Mouse (Mus musculus): ENCODE data around the gene St13. TPM values are rescaled to one million over a fixed set of nuclear protein-coding genes. Genes with fewer than 3 reads are reported as not detected.

The St13 gene
- polyA plus RNA-seq, 1 experiment: 228 TPM

- Histone ChIP-seq H3K79me2 (ENCODE audit: control insufficient read depth, insufficient read depth) (no peaks in the 10 kb centered on the region), H3K36me3 (ENCODE audit: control insufficient read depth, insufficient read depth) (peaks cover 36% of the 10 kb centered on the region), H3ac (ENCODE audit: control insufficient read depth, insufficient read length) (no peak overlapping the region), H3K4me2 (ENCODE audit: low read depth) (no peak overlapping the region), H3K4me3 (no peak overlapping the region), H3K27me3 (ENCODE audit: control insufficient read depth, insufficient read depth, insufficient read length) (no peaks in the 10 kb centered on the region)
- TF ChIP-seq TCF12 (IDR thresholded peaks at IDR 0.05; ENCODE audit: insufficient read depth, poor library complexity, severe bottlenecking) (no peak), SRF (IDR thresholded peaks at IDR 0.05; ENCODE audit: control insufficient read depth, insufficient read length, low read depth) (no peak), POLR2AphosphoS2 (IDR thresholded peaks at IDR 0.05; ENCODE audit: insufficient read length, low read depth) (no peak), TCF3 (IDR thresholded peaks at IDR 0.05; ENCODE audit: insufficient read length, low read depth) (no peak), CEBPB (IDR thresholded peaks at IDR 0.05; ENCODE audit: insufficient read depth, poor library complexity, severe bottlenecking) (no peak), USF1 (IDR thresholded peaks at IDR 0.05; ENCODE audit: low read depth) (no peak), E2F4 (IDR thresholded peaks at IDR 0.05; ENCODE audit: insufficient read depth) (no peak), REST (IDR thresholded peaks at IDR 0.05; ENCODE audit: insufficient read depth, insufficient read length) (no peak), MAX (IDR thresholded peaks at IDR 0.05; ENCODE audit: low read depth) (no peak), MYOD1 (IDR thresholded peaks at IDR 0.05; ENCODE audit: control insufficient read depth in 1 of 3, insufficient read length in 2 of 3, low read depth in 2 of 3) (no peak), MYOG (IDR thresholded peaks at IDR 0.05; ENCODE audit: control insufficient read depth in 1 of 3, insufficient read depth in 1 of 3, insufficient read length in 2 of 3, low read depth in 2 of 3) (no peak), POLR2A (IDR thresholded peaks at IDR 0.05; ENCODE audit: insufficient read length, low read depth) (no peak)
Measured at GRCm38 (mm10) chr15:81427947-81428346, 28.1 kb upstream of the St13 start.

GRCm38 (mm10) chr15:81425311-81425710 lies 25.4 kb upstream of the St13 start:
- no peaks in the 10 kb centered on the region for H3K27me3 ChIP-seq (ENCODE audit: control insufficient read depth, insufficient read depth, insufficient read length)
- no peak overlapping the region for H3K4me3 ChIP-seq
- TF ChIP-seq MYOG (IDR thresholded peaks at IDR 0.05; ENCODE audit: control insufficient read depth in 1 of 3, insufficient read depth in 1 of 3, insufficient read length in 2 of 3, low read depth in 2 of 3) (no peak), POLR2A (IDR thresholded peaks at IDR 0.05; ENCODE audit: insufficient read length, low read depth) (no peak), POLR2AphosphoS2 (IDR thresholded peaks at IDR 0.05; ENCODE audit: insufficient read length, low read depth) (no peak), E2F4 (IDR thresholded peaks at IDR 0.05; ENCODE audit: insufficient read depth) (no peak), TCF12 (IDR thresholded peaks at IDR 0.05; ENCODE audit: insufficient read depth, poor library complexity, severe bottlenecking) (no peak), REST (IDR thresholded peaks at IDR 0.05; ENCODE audit: insufficient read depth, insufficient read length) (no peak), MAX (IDR thresholded peaks at IDR 0.05; ENCODE audit: low read depth) (no peak), USF1 (IDR thresholded peaks at IDR 0.05; ENCODE audit: low read depth) (no peak), CEBPB (IDR thresholded peaks at IDR 0.05; ENCODE audit: insufficient read depth, poor library complexity, severe bottlenecking) (no peak), TCF3 (IDR thresholded peaks at IDR 0.05; ENCODE audit: insufficient read length, low read depth) (no peak), MYOD1 (IDR thresholded peaks at IDR 0.05; ENCODE audit: control insufficient read depth in 1 of 3, insufficient read length in 2 of 3, low read depth in 2 of 3) (no peak), SRF (IDR thresholded peaks at IDR 0.05; ENCODE audit: control insufficient read depth, insufficient read length, low read depth) (no peak)
- no peak overlapping the region for H3K4me2 ChIP-seq (ENCODE audit: low read depth)
- no peak overlapping the region for H3ac ChIP-seq (ENCODE audit: control insufficient read depth, insufficient read length)
- H3K36me3 ChIP-seq (ENCODE audit: control insufficient read depth, insufficient read depth): peaks cover 15% of the 10 kb centered on the region
- H3K79me2 ChIP-seq (ENCODE audit: control insufficient read depth, insufficient read depth): no peaks in the 10 kb centered on the region

DNA sequence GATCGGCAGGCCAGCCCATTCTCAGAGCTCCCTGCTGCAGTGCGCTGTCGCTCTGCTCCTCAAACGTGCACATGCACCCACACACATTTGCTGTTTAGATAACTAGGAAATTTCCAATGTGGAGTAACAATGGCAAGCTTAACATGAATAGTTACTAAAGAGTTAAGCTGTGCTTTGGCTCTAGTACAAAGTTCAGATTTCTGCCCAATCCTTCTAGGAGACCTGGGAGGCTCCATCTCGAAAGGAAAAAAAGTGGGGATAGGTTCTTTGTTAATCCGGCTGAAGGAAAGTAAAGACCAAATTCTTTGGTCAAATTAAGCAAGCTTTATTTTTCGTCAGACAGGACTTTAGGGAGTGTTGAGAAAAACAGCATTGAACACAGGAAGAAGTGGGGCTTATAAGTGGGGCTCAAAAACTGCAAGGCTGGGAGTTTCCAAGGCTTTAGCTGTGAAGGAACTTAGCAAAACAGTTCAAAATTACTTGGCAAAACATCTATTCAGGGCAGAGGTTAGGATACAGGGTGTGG lies 22.3 kb upstream of the St13 start:
- no peak overlapping the region for H3K4me3 ChIP-seq
- H3K4me2 ChIP-seq (ENCODE audit: low read depth): no peak overlapping the region
- H3K36me3 ChIP-seq (ENCODE audit: control insufficient read depth, insufficient read depth): peaks cover 12% of the 10 kb centered on the region
- H3ac ChIP-seq (ENCODE audit: control insufficient read depth, insufficient read length): no peak overlapping the region
- TF ChIP-seq REST (IDR thresholded peaks at IDR 0.05; ENCODE audit: insufficient read depth, insufficient read length): no peak
- no peak for TF ChIP-seq CEBPB (IDR thresholded peaks at IDR 0.05; ENCODE audit: insufficient read depth, poor library complexity, severe bottlenecking)
- TF ChIP-seq USF1 (IDR thresholded peaks at IDR 0.05; ENCODE audit: low read depth): no peak
- TF ChIP-seq MAX (IDR thresholded peaks at IDR 0.05; ENCODE audit: low read depth): no peak
- no peak for TF ChIP-seq SRF (IDR thresholded peaks at IDR 0.05; ENCODE audit: control insufficient read depth, insufficient read length, low read depth)
- TF ChIP-seq POLR2AphosphoS2 (IDR thresholded peaks at IDR 0.05; ENCODE audit: insufficient read length, low read depth): no peak
- no peak for TF ChIP-seq MYOG (IDR thresholded peaks at IDR 0.05; ENCODE audit: control insufficient read depth in 1 of 3, insufficient read depth in 1 of 3, insufficient read length in 2 of 3, low read depth in 2 of 3)
- TF ChIP-seq E2F4 (IDR thresholded peaks at IDR 0.05; ENCODE audit: insufficient read depth): no peak
- no peak for TF ChIP-seq MYOD1 (IDR thresholded peaks at IDR 0.05; ENCODE audit: control insufficient read depth in 1 of 3, insufficient read length in 2 of 3, low read depth in 2 of 3)
- TF ChIP-seq TCF3 (IDR thresholded peaks at IDR 0.05; ENCODE audit: insufficient read length, low read depth): no peak
- TF ChIP-seq TCF12 (IDR thresholded peaks at IDR 0.05; ENCODE audit: insufficient read depth, poor library complexity, severe bottlenecking): no peak
- TF ChIP-seq POLR2A (IDR thresholded peaks at IDR 0.05; ENCODE audit: insufficient read length, low read depth): no peak
- H3K27me3 ChIP-seq (ENCODE audit: control insufficient read depth, insufficient read depth, insufficient read length): no peaks in the 10 kb centered on the region
- H3K79me2 ChIP-seq (ENCODE audit: control insufficient read depth, insufficient read depth): no peaks in the 10 kb centered on the region

DNA sequence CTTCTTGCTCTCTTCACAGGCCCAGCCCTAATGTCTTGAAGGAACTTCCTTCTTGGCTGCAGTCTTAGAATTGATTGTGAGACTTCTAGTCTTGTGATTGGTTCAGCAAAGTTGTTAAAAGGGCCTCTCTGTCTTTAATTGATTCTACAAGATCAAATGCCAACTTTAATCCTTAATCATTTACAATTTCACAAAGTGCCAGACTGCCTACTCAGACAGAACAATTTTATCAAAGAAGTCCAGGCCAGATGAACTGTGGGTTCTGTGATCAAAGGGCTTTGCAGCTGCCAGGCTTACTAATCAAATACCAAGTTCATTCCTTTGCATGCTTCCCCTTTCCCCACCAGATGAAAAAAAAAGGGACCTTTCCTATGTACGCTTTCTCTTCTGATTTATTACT lies 21.6 kb upstream of the St13 start:
- Histone ChIP-seq H3K4me2 (ENCODE audit: low read depth) (no peak overlapping the region), H3K36me3 (ENCODE audit: control insufficient read depth, insufficient read depth) (peaks cover 8% of the 10 kb centered on the region), H3K4me3 (no peak overlapping the region), H3K79me2 (ENCODE audit: control insufficient read depth, insufficient read depth) (no peaks in the 10 kb centered on the region), H3ac (ENCODE audit: control insufficient read depth, insufficient read length) (no peak overlapping the region), H3K27me3 (ENCODE audit: control insufficient read depth, insufficient read depth, insufficient read length) (no peaks in the 10 kb centered on the region)
- TF ChIP-seq MYOG (IDR thresholded peaks at IDR 0.05; ENCODE audit: control insufficient read depth in 1 of 3, insufficient read depth in 1 of 3, insufficient read length in 2 of 3, low read depth in 2 of 3) (no peak), REST (IDR thresholded peaks at IDR 0.05; ENCODE audit: insufficient read depth, insufficient read length) (no peak), MYOD1 (IDR thresholded peaks at IDR 0.05; ENCODE audit: control insufficient read depth in 1 of 3, insufficient read length in 2 of 3, low read depth in 2 of 3) (no peak), SRF (IDR thresholded peaks at IDR 0.05; ENCODE audit: control insufficient read depth, insufficient read length, low read depth) (no peak), POLR2AphosphoS2 (IDR thresholded peaks at IDR 0.05; ENCODE audit: insufficient read length, low read depth) (no peak), USF1 (IDR thresholded peaks at IDR 0.05; ENCODE audit: low read depth) (no peak), CEBPB (IDR thresholded peaks at IDR 0.05; ENCODE audit: insufficient read depth, poor library complexity, severe bottlenecking) (no peak), TCF12 (IDR thresholded peaks at IDR 0.05; ENCODE audit: insufficient read depth, poor library complexity, severe bottlenecking) (no peak), E2F4 (IDR thresholded peaks at IDR 0.05; ENCODE audit: insufficient read depth) (no peak), MAX (IDR thresholded peaks at IDR 0.05; ENCODE audit: low read depth) (no peak), POLR2A (IDR thresholded peaks at IDR 0.05; ENCODE audit: insufficient read length, low read depth) (no peak), TCF3 (IDR thresholded peaks at IDR 0.05; ENCODE audit: insufficient read length, low read depth) (no peak)
